Mouse (Mus musculus) neural tube, embryonic 15.5 days (tissue): ENCODE measurements around the gene B3gnt2. TPM values are rescaled to one million over a fixed set of nuclear protein-coding genes. Genes with fewer than 3 reads are reported as not detected.

Experiments
- ATAC-seq: fragments of 200-750 bp; cut with Nextera tagmentation; 2 replicates; pipeline ENCODE4 v1.8.0; 2017; ENCODE audit warnings: mild to moderate bottlenecking, moderate TSS enrichment, moderate library complexity; ENCODE audit not compliant: low FRiP score
- H3K27ac ChIP-seq: fragments of 300-500 bp; sonication (generic); replicated peaks from 2 replicates; pipeline ENCODE4 v1.5.1; 2015; ENCODE audit warnings: mild to moderate bottlenecking, inconsistent platforms
- H3K27me3 ChIP-seq: fragments of 300-500 bp; sonication (generic); replicated peaks from 2 replicates; pipeline ENCODE4 v1.6.1; 2015; ENCODE audit warnings: inconsistent platforms
- H3K36me3 ChIP-seq: fragments of 300-500 bp; sonication (generic); 2 replicates; pipeline ENCODE4 v1.6.1; 2015; ENCODE audit warnings: inconsistent platforms
- H3K4me1 ChIP-seq: fragments of 300-500 bp; sonication (generic); 2 replicates; pipeline ENCODE4 v1.6.1; 2015; ENCODE audit warnings: inconsistent platforms
- H3K4me2 ChIP-seq: fragments of 300-500 bp; sonication (generic); 2 replicates; pipeline ENCODE4 v1.6.1; 2015; ENCODE audit warnings: inconsistent platforms, mild to moderate bottlenecking, moderate library complexity
- H3K4me3 ChIP-seq: fragments of 300-500 bp; sonication (generic); replicated peaks from 2 replicates; pipeline ENCODE4 v1.5.1; 2015; ENCODE audit warnings: mild to moderate bottlenecking, inconsistent platforms
- H3K9ac ChIP-seq: fragments of 300-500 bp; sonication (generic); replicated peaks from 2 replicates; pipeline ENCODE4 v1.6.1; 2015; ENCODE audit warnings: mild to moderate bottlenecking, inconsistent platforms
- H3K9me3 ChIP-seq: fragments of 300-500 bp; sonication (generic); replicated peaks from 2 replicates; pipeline ENCODE4 v1.6.1; 2016; ENCODE audit warnings: inconsistent platforms
- WGBS: fragments of 180-500 bp; shearing (Covaris S2); methylation state at CpG from one replicate; pipeline ENCODE4 v1.1.7; 2015; ENCODE audit warnings: mixed read lengths; 5-methylcytosine and 5-hydroxymethylcytosine counted together
- polyA plus RNA-seq: library from polyadenylated mRNA; unstranded; fragments of >200 nt; fragmentation: Nextera tagmentation; extraction: Ambion mirVana; gene quantifications from 2 replicates; pipeline ENCODE4 v1.2.1, GENCODE M21; 2015

B3gnt2 gene
- polyA plus RNA-seq, 1 experiment from 2014 or later = 2.3 TPM

DNA sequence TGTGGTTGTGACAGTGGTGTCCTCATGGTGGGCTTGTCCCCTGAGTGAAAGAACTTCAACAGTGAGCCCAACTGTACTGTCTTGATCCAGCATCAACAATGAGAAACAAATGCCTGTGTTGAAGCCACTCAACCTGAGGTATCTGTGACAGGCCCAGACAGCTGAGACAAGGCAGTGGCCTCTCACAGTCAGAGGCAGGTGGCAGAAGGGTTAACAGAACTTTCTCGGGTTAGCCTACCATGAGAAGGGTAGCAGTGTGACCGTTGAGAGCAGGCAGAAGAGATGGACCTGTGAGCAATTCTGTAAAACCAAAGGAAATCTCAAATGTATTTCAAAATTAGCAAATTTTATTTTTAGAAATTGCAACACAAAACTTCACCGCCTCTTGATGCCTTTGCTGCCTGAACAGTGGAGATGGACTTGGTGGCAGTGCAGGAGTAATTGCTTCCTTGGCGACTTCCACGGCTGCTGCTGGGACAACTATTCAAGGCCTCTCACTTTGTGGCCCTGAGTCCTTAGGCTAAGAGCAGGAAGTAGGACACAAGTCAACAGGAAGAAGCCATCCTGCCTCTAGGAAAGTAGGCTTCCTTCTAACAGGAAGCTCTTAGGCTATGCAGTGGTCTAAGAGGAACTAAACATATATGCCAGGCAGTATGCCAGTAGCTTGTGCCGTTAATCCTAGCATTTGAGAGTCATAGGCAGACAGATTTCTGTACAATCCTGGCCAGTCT is 80.8 kb downstream of the B3gnt2 start:
- H3K4me1 ChIP-seq = no peaks in the 10 kb centered on the region

DNA sequence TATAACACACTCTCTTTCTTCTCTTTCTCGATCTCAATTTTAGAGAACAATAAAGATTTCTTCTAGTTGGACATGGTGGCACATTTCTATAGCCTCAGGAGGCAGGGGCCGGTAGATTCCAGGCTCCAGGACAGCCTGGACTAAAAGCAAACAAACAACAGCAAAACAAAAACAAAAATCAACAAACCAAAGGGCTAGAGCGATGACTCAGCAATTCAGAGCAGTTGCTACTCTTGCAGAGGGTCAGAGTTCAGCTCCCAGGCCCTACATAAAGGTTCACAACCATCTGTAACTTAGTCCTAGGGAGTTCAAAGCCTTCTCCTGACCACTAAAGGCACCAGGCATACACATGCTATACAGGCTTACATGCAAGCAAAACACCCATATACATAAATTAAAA is 82.2 kb downstream of the B3gnt2 start:
- Histone ChIP-seq H3K9ac (no peak overlapping the region), H3K4me1 (no peaks in the 10 kb centered on the region), H3K27ac (no peak overlapping the region), H3K36me3 (no peaks in the 10 kb centered on the region), H3K4me3 (no peak overlapping the region), H3K27me3 (no peaks in the 10 kb centered on the region), H3K4me2 (no peak overlapping the region), H3K9me3 (no peaks in the 10 kb centered on the region)
- no peak for ATAC-seq
- WGBS = 82% methylated on average over 3 of the region's 3 CpGs

More for the DNA sequence above, 80.8 kb downstream of the B3gnt2 start:
- WGBS = 76% methylated on average over 6 of the region's 6 CpGs
- no peak overlapping the region for H3K27ac ChIP-seq
- H3K36me3 ChIP-seq = no peaks in the 10 kb centered on the region
- no peaks in the 10 kb centered on the region for H3K27me3 ChIP-seq
- H3K4me2 ChIP-seq = no peak overlapping the region
- H3K4me3 ChIP-seq = no peak overlapping the region
- H3K9ac ChIP-seq = no peak overlapping the region
- no peaks in the 10 kb centered on the region for H3K9me3 ChIP-seq
- no peak for ATAC-seq

DNA sequence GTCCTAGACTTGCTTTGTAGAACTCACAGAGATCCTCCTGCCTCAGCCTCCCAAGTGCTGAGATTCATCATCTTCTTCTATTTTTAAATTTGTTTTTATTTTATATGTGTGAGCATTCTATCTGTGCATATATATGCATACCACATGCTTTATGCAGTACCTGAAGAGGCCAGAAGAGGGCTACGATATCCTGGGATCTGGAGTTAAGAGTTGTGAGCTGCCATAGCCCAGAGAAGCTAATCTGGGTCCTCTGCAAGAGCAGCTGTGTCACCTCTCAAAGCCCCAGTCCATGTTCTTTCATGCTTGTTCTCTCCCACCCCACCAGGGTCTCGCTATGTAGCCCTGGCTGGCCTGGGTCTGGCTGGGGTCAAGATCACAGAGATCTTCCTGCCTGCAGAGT is 83.2 kb downstream of the B3gnt2 start:
- no peak overlapping the region for H3K27ac ChIP-seq
- 87% methylated on average over 2 of the region's 2 CpGs for WGBS
- no peak overlapping the region for H3K9ac ChIP-seq
- no peak overlapping the region for H3K4me3 ChIP-seq
- ATAC-seq = no peak
- H3K9me3 ChIP-seq = no peaks in the 10 kb centered on the region
- H3K27me3 ChIP-seq = no peaks in the 10 kb centered on the region
- no peak overlapping the region for H3K4me2 ChIP-seq
- H3K36me3 ChIP-seq = no peaks in the 10 kb centered on the region
- no peaks in the 10 kb centered on the region for H3K4me1 ChIP-seq

DNA sequence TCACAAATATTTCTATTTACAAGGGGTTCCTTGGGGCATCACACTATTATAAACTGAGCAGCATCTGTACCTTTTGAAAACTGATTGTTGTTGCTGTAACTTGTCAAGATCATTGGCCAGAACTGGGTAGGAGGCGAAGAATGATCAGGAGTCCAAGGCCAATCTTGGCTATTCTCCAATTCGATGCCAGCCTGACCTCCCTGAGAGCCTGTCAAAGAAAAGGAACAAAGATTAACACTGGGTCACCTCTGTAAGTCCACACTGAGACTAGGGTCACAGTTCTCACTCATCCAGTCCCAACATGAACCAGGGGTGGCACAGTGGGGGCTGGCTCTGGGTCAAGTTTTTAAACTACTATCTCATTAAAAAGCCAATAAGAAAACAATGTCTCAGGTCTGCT is 85.9 kb downstream of the B3gnt2 start:
- Histone ChIP-seq H3K9ac (no peak overlapping the region), H3K9me3 (no peaks in the 10 kb centered on the region), H3K36me3 (no peaks in the 10 kb centered on the region), H3K4me1 (no peaks in the 10 kb centered on the region), H3K27ac (no peak overlapping the region), H3K27me3 (no peaks in the 10 kb centered on the region), H3K4me2 (no peak overlapping the region), H3K4me3 (no peak overlapping the region)
- WGBS = 87% methylated on average over 2 of the region's 2 CpGs
- no peak for ATAC-seq

DNA sequence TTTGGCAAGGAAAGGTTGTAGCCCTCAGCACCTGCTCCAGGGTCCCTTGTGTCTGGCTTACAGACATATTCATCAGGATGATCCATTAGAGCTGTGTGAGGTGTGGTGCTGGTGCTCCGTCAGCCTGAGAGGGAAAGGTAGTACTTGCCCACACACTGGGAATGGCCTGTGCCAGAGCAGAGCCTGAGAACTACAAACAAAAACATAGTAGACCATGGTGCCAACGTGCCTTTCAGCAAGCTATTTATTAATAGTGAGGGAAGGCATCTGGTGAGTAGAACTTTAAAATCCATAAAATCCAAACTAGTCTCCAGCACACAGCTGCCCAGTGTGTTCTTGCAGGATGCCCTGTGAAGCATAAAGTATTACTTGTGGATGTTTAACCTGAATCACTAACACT is 94.5 kb downstream of the B3gnt2 start:
- H3K4me3 ChIP-seq = no peak overlapping the region
- H3K27me3 ChIP-seq = no peaks in the 10 kb centered on the region
- no peaks in the 10 kb centered on the region for H3K4me1 ChIP-seq
- no peaks in the 10 kb centered on the region for H3K9me3 ChIP-seq
- no peak for ATAC-seq
- H3K9ac ChIP-seq = no peak overlapping the region
- WGBS = 73% methylated on average over 2 of the region's 2 CpGs
- no peak overlapping the region for H3K4me2 ChIP-seq
- H3K27ac ChIP-seq = no peak overlapping the region
- no peaks in the 10 kb centered on the region for H3K36me3 ChIP-seq

DNA sequence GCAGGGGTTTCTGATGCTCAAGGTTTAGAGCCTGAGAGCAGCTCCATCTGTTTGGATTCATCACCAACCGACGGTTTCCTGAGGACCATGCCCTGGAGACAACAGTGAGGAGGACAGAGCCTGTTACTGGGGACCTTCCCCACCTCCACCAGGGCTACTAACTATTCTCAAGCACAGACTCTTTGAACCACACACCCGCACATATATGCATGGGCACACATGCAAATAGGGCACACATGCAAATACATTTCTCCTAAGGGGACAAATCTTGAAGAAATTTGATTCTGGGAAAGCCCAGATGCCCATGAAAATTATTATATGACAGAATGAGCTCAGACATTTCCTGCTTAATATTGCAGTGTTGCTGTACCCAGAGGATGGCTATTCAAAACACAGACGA is 95.3 kb downstream of the B3gnt2 start:
- no peak for ATAC-seq
- H3K4me2 ChIP-seq = no peak overlapping the region
- no peaks in the 10 kb centered on the region for H3K36me3 ChIP-seq
- H3K4me1 ChIP-seq = no peaks in the 10 kb centered on the region
- H3K4me3 ChIP-seq = no peak overlapping the region
- H3K9me3 ChIP-seq = no peaks in the 10 kb centered on the region
- H3K9ac ChIP-seq = no peak overlapping the region
- no peaks in the 10 kb centered on the region for H3K27me3 ChIP-seq
- 87% methylated on average over 4 of the region's 4 CpGs for WGBS
- no peak overlapping the region for H3K27ac ChIP-seq

DNA sequence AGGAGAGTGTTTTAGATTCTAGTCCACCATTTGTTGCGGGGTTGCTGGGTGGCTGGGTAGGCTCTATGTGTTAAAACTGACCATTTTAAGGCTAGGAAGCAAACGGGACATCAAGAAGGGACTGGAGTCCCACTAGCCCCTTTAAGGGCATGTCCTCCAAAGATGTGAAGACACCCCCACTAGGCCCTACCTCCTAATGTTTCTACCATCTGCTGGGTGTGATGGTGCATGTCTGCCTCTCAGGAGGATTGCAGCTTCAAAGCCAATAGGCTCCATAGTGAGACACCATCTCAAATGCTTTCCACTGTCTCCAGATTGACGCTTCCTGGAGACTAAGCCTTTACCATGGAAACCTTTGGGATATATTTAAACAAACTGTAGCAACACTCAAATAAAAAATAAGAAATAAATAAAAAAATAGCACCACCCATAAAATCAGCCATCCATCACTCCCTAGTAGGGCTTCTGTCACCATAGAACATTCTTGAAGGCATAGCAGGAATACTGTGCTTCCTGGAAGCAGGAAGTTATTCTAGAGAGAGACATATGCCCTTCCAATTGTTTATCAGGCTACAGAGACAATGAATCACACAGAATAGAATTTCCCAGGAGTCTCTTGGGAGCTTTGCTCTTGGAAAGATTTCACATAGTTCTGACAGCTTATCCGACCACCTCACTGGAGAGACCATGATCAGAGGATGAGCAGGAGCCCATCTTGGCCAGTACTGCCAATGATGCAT is 97.0 kb downstream of the B3gnt2 start:
- Histone ChIP-seq H3K9ac (no peak overlapping the region), H3K4me2 (no peak overlapping the region), H3K27me3 (no peaks in the 10 kb centered on the region), H3K4me1 (no peaks in the 10 kb centered on the region), H3K9me3 (no peaks in the 10 kb centered on the region), H3K27ac (no peak overlapping the region), H3K4me3 (no peak overlapping the region), H3K36me3 (no peaks in the 10 kb centered on the region)
- 74% methylated on average over 4 of the region's 4 CpGs for WGBS
- ATAC-seq = no peak

DNA sequence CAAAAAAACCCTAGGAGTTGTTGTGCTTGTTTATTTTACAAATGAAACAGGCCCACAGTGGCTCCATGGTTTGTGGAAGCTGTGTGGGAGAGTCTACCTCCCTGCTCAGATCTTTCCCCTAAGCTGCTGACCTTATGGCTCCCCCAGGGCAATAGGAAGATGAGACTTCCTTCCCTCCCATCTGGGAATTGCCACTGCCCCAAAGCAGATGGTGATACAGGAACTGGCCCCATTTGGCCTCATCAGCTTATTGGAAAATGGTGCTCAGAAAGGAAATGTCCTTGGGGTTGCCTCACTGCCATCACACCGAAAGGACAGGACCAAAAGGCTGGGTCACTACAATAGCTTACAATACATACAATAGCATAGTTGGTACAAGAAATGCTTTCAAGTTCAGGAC is 97.7 kb downstream of the B3gnt2 start:
- WGBS = 73% methylated on average over 1 of the region's 1 CpGs

DNA sequence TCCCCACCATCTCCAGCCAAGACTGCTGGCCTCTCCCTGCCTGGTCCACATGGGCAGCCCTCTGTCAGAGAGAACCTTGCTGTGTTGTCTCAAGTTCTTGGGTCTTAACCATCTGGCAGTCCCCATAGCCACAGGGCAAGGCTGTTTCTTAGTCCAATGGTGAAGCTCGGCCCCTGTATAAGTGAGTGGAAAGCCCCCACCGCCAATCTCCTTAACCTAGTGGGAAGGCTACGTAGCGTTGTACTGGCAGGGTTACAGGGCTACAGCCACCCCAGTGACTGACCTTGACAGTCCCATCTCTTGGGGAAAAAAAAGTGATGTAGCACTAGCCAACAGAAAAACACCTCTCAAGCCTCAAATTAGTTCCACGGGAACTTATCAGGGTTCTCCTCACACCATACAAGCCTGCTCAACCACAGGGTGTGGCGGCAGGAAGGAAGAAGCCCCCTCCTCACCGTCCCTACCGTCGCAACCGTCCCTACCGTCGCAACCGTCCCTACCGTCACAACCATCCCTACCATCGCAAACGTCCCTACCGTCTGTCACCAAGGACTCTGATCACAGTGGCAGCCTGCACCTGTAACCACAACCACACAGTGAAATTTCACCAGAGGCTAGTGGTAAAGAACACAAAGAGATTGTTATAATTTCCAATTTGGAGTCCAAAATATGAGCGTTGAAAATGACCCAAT is 98.4 kb downstream of the B3gnt2 start:
- no peak overlapping the region for H3K4me3 ChIP-seq

More for the DNA sequence above, 97.7 kb downstream of the B3gnt2 start:
- no peak overlapping the region for H3K9ac ChIP-seq
- no peak overlapping the region for H3K4me3 ChIP-seq
- no peak for ATAC-seq
- no peaks in the 10 kb centered on the region for H3K9me3 ChIP-seq
- no peaks in the 10 kb centered on the region for H3K36me3 ChIP-seq
- no peak overlapping the region for H3K27ac ChIP-seq
- no peaks in the 10 kb centered on the region for H3K27me3 ChIP-seq
- no peaks in the 10 kb centered on the region for H3K4me1 ChIP-seq
- no peak overlapping the region for H3K4me2 ChIP-seq

DNA sequence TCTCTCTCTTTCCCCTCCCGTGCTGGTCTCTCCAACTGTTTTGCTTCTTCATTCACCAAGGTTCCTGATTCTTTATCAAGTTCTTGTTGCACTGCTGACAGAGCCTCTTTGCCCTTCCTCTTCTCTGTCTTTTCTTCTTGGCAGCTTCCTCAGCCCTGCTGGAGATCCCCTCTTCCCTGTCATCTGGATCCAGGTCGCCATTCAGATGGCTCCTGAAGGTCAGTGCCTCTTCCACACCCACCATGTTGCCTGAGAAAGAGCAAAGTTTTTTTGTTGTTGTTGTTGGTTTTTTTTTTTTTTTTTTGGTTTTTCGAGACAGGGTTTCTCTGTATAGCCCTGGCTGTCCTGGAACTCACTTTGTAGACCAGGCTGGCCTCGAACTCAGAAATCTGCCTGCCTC is 101.0 kb downstream of the B3gnt2 start:
- H3K4me3 ChIP-seq = no peak overlapping the region
- H3K4me1 ChIP-seq = no peaks in the 10 kb centered on the region
- H3K27ac ChIP-seq = no peak overlapping the region
- H3K9me3 ChIP-seq = no peaks in the 10 kb centered on the region
- H3K9ac ChIP-seq = no peak overlapping the region
- no peaks in the 10 kb centered on the region for H3K27me3 ChIP-seq
- WGBS = 84% methylated on average over 4 of the region's 4 CpGs
- no peak overlapping the region for H3K4me2 ChIP-seq
- ATAC-seq = no peak
- no peaks in the 10 kb centered on the region for H3K36me3 ChIP-seq

More for the DNA sequence above, 98.4 kb downstream of the B3gnt2 start:
- H3K4me2 ChIP-seq = no peak overlapping the region
- H3K4me1 ChIP-seq = no peaks in the 10 kb centered on the region
- H3K9ac ChIP-seq = no peak overlapping the region
- H3K9me3 ChIP-seq = no peaks in the 10 kb centered on the region
- no peak for ATAC-seq
- 88% methylated on average over 18 of the region's 18 CpGs for WGBS
- H3K27ac ChIP-seq = no peak overlapping the region
- H3K27me3 ChIP-seq = no peaks in the 10 kb centered on the region
- H3K36me3 ChIP-seq = no peaks in the 10 kb centered on the region

DNA sequence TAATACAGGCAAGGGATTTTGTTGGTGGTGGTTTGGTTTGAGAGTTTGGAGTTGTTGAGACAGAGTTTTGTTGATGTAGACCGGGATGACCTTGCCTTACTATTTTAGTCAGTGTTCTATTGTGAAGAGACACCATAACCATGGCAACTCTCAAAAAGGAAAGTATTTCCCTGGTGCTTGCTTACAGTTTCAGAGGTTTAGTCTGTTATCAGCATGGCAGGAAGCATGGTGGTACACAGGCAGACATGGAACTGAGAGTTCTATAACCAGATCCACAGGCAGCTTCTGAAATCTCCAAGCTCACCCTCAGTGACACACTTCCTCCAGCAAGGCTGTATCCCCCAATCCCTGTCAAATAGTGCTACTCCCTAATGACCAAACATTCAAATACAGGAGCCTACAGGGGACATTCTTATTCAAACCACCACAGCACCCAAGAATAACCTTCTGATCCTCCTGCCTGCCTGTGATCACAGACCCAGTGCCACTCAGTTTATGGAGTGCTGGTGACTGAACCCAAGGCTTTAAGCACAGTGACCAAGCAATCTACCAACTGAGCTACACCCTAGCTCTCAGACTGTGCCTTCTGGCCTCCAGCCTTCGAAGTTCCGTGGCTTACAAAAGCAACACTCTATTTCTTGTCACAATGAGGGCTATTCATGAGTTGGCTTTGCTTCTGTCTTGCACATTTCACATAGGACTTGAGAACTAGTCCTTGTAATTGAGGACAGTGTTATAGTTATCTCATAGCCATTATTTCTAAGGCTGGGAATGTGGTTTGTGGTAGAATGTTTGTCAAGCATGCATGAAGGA is 104.4 kb downstream of the B3gnt2 start:
- Histone ChIP-seq H3K4me2 (no peak overlapping the region), H3K27me3 (no peaks in the 10 kb centered on the region), H3K36me3 (no peaks in the 10 kb centered on the region), H3K9ac (no peak overlapping the region), H3K27ac (no peak overlapping the region), H3K4me3 (no peak overlapping the region), H3K9me3 (no peaks in the 10 kb centered on the region), H3K4me1 (no peaks in the 10 kb centered on the region)
- 83% methylated on average over 3 of the region's 3 CpGs for WGBS
- ATAC-seq = no peak
